Mouse (Mus musculus) cerebellum, adult 18-20 months (tissue): ENCODE measurements around the gene Smurf2.

Experiments
- DNase-seq, 2 experiments: peaks; one replicate each; pipeline ENCODE4 v3.0.0; 2021

Gene Smurf2

DNA sequence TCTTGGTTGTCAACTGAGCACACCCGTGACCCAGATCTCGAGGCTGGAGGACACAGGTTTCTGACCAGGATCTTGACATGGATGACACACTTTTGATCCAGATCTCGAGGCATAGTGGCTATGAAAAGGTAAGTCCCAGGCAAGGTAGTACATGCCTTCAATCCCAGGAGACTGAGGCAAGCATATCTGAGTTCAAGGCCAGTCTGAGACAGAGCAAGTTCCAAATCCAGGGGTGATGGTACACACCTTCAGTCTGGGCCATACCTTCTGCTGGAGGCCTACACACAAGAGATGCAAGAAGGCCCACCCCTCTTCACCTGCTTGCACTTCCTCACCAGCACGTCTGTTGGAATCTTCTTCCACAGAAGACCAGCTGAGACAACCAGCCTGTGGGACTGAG lies 14.8 kb downstream of the Smurf2 start:
- DNase-seq, result no peak

DNA sequence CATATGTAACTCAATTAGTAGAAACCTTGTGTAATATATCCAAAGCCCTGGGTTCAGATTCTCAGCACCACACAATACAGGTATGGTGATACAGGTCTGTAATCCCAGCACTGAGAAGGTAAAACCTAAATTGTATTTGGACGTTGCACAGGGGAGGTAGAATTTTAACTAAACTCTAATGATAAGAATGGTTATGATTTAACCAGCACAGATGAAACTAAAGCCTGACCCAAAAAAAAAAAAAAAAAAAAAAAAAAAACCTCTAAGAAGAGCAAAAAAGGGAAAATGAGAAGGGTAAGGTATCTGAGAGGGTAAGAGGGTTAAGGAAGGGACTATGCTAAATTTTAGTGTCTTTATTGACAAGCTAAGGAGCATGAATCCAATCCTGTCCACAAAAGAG lies 20.7 kb downstream of the Smurf2 start:
- DNase-seq, result no peak

DNA sequence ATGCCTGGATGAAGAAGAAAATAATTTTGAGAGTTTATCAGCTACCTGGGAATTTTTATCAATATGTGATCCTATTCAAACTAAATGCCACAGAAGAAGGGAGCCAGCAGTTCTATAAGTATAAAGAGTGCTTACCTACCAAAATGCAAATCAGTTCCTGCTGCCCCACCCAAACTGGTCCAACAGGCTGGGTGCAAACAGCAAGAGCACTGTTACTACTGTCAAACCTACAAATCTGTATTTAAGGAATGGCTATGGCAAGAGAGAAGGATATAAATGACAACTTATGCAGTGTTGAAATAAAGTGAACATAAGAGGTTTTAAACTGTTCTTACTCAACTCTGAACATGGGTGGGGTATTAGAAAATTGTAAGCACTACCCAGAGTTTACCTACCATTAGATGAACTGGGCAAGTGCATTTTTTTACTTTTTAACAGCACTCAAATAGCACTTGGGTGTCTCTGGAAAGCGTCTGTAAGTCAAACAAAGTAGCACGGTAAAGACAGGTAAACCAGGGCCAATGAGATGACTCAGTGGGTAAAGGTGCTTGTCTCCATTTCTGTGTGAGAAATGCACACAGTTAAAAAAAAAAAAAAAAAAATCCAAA lies 23.9 kb downstream of the Smurf2 start:
- no peak for DNase-seq

DNA sequence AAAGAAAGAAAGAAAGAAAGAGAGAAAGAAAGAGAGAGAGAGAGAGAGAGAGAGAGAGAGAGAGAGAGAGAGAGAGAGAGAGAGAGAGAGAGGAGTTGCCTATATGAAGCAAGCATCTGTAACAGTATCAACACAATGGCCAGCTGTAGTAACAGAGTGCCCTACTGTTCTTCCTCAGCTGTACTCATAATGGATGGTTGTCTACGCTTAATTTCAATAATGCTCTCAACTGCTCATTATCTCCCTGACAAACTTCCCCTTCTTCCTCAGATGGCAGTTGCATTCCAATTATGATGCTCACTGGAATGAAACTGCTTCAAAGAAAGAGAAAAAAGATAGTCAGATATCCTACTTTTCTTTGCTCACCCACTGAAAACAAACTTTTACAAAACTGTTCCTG lies 36.9 kb downstream of the Smurf2 start:
- DNase-seq, result no peak

DNA sequence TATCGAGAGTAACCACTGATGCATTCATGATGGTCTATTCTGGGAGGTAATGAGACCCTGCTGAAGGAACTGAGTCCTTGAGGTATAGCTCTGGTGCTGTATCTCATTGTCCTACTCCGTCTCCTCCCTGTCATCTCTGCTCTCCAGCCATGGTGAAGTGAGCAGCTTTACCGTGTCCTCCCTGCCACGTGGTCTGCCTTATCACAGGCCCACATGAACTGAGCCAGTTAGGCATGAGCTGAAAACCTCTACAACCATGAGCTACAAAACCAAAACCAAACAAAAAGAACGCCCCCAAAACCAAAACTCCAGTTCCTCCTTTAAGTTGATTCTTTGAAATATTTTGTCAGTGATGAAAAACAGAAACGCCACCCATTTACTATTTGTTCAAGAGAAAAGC lies 47.9 kb downstream of the Smurf2 start:
- DNase-seq, result no peak

DNA sequence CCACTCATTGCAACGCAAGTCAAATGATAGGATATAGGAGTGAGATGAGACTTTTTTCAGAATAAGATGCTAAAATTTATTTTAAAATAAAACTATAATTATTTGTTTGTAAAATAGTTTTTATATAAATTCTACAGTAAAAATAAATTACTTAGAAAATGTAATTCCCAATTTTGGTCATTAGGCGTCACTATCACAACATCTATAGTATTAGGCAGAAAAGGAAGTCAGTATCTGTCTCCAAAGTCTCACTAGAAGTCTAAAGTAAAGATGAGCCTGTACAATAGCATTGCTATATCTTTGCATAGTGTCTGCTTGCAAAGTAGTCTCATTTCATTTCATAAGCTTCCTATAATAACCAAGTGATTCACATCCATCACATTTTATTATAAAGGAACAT lies 69.1 kb downstream of the Smurf2 start:
- DNase-seq, result no peak

DNA sequence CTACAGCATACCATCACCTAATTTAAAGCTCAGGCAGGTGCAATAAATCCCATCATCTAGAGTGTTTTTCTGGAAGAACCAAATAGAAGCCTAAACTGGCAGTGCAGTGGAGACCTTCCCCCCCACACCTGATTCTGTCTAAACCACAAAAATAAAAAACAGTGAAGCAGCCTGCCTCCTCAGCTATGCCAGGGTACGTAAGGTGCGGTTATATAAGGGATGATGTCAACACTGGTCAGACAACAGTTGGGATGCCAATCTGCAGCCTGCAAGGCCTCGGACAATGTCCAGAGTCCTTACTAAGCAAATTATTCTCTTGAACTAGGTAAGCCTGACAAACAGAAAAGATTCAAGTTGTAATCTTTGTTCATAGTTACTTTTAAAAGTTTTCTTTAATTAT lies 78.5 kb downstream of the Smurf2 start:
- peak; percentile 52 to 61 for DNase-seq

DNA sequence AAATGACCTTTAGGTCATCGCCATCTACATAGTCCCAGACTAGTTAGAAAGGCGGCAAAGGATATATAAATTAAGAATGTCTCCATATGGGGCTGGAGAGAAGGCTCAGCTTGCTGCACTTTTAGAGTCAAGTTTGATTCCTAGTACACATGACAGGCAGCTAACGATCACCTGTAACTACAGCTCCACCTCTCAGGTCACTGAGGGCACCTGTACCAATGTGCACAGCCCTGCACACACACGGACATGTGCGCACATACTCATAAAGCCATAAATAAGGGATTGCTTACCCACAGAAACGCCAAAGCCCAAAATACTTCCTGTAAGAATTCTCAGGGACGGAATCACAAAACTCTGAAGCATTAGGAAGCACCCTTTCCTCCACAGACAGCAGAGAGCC lies 92.4 kb downstream of the Smurf2 start:
- DNase-seq, result no peak

DNA sequence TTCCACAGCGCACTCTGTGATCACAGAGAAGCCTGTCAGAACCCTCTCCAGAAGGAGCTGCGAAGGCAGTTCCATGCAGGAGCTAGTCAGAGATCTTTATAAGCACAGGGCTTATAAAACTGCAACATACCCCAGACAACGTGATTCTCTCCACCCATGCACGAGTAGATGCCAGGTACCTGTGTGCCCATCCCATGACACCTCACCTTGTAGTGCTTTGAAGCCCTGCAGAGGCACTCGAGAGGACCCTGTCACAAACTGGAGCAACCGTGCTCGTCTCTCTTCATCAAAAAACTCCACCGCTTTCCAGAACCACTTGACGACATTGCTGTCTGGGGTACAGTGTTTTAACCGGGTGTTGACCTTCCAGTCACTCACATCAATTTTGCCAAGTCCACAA lies 96.1 kb downstream of the Smurf2 start:
- peak in 1 of 2 experiments; percentile 43 for DNase-seq

DNA sequence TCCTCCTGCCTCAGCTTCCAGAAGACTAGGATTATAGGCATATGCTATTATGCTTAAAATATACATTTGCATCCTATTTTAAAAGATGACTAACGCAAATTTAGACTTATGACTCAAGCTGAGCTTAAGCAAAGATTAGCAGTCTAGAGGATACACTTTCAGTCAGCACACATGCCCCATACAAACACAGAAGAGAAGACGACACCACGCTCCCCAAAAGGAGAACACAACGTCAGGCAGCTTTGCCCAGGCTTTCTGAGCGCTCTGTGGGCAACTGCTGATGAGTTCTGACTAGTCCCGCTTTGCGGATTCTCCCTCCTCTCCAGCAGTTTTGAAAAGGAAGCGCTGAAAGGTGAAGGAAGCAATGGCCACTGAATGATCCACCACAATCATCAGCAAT lies 96.8 kb downstream of the Smurf2 start:
- DNase-seq, result no peak

DNA sequence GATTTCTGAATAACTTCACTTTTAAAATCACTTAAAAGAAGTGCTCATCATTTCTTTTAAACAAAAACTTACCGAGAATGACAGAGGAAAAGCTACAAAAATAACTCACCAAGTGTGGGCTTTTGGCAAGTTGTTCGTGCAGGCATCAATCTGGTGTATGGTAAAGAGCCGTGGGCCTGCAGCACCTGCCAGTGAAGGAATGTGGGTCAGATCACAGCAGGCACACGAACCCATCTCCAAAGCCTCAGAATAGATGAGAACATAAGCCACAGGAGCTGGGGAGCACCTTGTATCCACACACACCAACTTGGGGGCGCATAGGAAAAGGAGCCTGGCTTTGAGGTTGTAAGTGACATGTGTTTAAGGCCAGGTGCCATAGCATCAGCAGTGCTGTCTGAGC lies 97.6 kb downstream of the Smurf2 start:
- DNase-seq, result peak; percentile 89 to 95

DNA sequence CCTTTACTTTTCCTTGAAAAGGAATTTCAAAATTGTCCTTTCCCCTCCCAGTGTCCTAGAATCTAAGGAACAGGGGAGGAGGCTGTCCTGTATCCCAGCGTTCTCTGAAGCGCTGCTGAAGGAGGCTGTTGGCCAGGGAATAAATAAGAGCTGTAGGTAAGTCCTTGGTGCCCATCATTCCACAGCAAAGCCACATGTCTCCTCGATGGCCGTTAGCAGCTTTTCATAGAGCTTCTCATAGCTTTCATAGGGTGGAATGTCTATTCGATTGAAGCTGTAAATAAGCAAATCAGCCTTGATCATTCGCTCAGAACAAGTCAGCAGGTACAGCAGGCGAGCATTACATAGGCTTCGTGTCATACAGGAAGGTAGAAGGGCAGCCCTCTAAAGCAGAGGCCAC lies 98.0 kb downstream of the Smurf2 start:
- DNase-seq, result peak; percentile 50 to 69

DNA sequence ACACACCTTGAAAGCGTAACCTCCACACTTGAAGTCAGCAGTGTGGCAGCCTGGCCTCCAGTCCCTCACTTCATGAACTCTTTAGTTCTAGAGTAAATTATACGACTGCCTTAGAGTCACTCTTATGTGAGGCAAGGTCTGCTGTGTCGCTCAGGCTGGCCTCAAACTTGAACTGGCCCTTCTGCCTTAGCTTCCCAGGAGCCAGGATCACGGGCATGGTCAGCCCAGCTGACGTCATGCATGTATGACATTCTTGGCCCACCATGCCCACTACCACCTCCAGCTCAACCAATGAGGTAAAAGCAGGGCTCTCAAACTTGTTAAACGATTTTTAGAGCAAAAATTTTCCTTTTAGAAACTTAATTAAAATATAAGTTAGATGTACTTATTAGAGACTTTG lies 99.1 kb downstream of the Smurf2 start:
- peak in 1 of 2 experiments; percentile 49 for DNase-seq

DNA sequence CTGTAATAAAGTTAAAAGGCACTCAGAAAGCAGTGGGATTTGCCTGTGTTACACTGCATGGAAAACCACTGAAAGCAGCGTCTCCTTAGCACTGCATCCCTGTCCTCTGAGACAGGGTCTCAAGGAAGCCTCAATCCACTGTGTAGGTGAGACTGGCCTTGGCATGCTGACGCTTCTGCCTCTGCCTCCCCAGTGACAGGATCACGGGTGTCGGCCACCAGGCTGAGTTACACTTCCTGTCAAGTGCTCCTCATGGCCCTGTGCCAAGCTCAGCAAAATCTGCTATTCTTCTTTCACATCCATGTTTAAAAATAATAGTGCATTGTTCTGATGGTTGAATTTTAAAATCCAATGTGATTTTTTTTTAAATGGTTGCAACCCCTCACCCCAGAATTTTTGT lies 99.5 kb downstream of the Smurf2 start:
- DNase-seq, result peak; percentile 53 to 60

DNA sequence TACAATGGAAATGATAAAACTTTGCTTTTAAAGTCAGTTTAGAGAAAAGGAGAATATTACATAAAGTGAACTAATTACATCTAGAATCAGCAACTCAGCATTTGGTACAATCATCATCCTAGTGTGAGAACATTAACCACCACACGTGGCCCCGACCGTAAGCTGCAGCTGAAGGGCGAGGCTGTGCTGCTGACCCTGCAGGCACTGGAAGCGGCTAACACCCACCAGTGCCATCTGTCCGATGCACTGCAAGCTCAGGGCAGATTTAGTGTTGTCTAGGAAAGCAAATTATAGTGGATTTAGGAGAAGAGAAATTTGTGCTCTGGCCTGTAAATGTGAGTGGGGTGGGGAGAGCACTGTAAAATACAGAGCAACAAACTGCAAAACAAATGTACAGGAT lies 100.3 kb downstream of the Smurf2 start:
- DNase-seq, result peak; percentile 55 to 57

DNA sequence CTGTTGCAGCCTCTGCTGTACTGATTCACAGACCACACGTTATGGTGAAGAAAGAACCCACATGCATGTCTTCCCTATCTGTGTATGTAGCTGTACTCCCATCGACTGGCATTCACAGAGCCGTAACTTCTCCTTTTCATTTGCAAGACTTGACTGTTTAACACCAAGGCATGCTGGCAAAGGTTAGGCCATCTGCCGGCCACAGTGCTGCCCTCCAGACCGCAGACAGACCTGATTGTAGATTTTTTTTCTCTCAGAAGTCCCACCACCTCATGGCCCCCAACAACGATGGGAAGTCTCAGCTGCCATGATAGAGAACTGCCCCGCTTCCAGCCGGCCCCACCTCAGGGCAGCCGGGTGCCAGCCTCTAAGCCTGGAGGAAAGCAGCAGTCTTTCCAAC lies 100.9 kb downstream of the Smurf2 start:
- peak; percentile 44 to 64 for DNase-seq

DNA sequence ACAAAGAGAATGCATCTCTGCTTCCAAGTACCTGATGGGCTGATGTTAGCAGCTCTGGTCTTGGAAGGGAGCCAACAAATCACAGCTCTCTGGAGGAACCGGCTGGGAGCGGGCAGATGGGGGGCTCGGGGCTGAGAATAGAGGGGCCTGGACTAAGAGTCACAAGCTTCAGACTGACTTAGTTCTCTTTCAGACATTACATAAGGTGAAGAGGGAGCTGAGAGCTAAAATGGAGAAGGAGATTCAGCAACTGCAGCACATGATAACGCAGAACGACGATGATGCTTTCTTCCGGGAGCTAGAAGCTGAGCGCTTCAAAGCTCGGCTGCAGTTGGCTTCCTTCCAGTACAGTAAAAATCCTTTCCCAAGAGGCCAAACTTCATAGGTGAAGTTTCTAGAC lies 102.2 kb downstream of the Smurf2 start:
- DNase-seq, result peak in 1 of 2 experiments; percentile 40

DNA sequence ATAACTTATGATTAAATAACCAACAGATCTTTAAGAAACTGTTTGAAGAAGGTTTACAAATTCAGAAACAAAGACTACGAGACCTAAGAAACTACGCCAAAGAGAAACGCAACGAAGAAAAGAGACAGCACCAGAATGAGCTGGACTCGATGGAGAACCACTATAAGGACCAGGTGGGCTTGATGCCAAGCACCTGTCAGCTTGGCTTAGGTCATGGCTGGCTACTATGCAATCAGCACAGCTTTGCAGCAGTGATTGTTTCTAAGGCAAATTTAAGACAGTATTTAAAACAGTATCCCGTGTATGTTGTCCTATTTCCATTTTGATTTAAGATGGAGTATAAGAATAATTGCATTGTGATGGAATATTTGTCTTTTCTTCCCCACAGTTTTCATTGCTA lies 102.7 kb downstream of the Smurf2 start:
- DNase-seq, result peak; percentile 85 to 86

DNA sequence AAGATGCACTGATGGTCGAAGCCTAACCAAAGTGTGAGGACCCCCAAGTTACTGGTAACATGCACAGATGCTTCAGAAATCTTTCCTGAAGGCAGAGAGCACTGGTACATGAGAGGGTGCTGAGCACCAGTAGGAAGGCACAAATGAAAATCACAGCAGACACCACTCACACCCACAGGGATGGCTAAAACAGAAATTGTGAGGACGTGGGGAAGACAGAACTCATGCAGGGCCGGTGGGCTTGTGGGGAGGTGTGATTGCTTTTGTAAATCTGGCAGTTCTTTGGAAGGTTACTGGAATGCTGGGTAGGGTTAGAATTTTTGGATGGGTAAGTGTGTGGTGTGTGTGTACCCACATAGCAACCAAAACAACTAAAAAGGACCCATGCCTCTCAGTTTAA lies 103.4 kb downstream of the Smurf2 start:
- DNase-seq, result no peak

DNA sequence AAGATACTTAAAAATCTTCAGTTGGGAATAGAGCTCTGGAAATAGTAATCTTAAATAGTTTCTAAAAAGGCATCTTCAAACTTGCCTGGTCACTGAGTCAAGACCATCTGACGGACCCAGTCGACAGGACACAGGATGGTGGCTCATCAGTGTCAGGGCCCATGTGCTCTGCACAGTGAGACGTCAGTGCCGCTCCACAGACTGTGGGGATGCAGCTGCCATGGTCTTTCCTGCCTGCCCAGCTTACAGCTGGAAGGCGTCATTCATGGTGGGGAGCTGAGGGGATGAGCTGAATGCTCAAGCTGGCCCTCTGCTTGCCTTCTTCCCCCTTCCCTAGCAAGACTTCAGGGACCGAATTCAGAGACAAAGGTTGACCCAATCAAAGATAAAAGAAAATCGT lies 104.2 kb downstream of the Smurf2 start:
- DNase-seq, result no peak

DNA sequence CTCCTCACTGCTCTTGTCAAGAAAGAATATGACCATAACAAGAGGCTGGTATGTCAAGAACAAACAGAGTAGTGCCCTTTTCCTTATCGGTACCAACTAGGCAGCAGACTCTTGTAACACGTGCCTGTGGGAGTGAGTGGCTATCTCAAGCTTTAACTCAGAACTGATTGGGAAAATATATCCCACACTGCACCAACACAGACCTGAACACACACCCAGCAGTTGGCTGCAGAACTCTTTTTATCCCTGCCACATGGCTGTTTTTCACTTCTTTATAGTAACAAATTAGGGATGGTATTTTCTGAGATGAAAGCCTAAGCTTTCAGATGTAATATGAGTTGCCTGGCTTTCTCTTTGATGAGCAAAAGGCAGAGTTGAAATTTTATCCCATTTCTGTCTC lies 104.8 kb downstream of the Smurf2 start:
- peak in 1 of 2 experiments; percentile 39 for DNase-seq

DNA sequence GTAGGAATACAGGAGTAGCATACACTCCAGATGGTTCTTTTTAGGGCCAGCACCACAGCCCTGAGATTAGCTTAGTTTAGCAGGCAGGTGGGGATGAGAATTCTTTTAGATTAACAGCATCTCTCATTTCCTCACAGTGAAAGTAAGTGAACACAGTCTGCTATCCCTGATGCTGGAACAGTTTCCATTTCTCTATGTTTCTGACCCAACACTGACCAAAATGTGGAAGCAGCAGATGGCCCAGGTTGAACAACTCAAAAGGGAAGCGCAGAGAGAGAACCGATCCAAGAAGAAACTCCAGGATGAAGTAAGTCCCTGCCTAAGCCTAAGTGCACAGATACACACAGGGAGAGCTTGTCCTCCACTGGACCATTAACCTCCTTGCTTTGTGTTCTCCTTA lies 105.2 kb downstream of the Smurf2 start:
- peak in 1 of 2 experiments; percentile 38 for DNase-seq

DNA sequence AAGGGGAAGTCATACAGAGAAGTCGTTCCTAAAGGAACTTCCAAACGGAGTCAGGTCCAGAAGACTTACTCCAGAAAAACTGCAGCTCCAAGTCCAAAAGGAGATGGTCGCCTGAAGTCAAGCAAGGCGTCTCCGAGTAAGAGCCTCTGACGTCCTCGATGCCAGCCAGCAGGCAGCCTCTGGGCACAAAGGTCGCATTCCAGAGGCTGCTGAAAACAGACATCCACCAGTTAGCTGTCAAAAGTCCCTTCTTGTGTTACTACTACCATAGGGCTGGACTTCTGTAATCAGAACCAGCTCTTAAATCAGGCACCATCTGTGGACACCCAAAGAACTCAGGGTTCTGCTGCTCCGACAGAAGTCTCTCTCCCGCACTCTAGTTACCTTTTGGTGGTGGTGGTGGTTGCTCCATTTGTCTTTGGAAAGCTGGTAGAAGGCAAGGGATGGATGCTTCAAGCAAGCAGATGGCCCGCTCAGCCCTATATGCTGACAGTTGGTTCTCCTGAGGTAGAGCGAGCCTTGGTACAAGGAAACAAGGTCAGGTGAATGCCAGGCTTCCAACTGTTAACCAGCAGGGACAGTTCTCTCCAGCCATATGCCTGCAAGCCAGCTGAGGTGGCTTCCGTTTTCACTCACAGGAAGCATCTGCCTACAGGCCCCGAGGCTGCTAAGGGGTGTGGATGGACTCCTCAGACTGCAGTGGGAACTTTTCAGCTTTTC lies 105.8 kb downstream of the Smurf2 start:
- peak; percentile 90 to 94 for DNase-seq

DNA sequence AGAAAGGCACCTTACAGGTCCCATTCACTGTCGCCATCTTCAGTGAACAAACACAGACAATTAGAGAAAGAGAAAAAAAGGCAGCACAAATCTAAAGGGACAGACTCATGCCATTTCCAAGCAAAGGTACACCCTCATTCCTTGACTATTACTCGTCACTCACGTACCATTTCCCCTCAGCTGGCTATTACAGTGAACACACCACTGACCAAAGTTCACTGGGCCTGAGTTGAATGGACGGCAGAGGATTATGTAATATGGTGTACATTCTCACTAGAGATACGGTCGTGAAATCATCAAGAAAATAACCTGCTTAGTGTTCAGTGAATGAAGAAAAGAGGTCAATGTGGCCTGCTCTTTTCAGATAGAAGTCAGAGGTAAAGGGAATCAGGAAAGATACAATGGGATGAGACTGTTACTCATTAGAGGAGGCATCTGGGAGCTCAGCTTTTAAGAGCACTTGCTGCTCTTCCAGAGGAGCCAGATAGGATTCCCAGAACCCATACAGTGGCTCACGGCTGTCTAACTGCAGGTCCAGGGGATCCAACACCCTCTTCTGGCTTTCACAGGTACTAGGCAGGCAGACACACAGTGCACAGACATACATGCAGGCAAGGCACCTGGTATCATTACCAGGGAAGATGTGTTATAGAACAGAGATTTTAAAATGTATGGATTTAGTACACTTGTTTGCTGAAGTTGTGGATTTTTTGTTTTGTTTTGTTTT lies 107.9 kb downstream of the Smurf2 start:
- no peak for DNase-seq
